Mouse (Mus musculus) embryonic facial prominence, embryonic 12.5 days (tissue): Measurements from ENCODE around the gene Krtap9-3. TPM values are rescaled to one million over a fixed set of nuclear protein-coding genes. Genes with fewer than 3 reads are reported as not detected.
"Not testable (repeated sequence)": the region's sequence is repeated elsewhere in the genome, so short reads cannot be mapped to it uniquely, and the experiment has no call there.

Experiments used
- ATAC-seq: fragments of 200-750 bp; cut with Nextera tagmentation; 2 replicates; pipeline ENCODE4 v1.8.0; 2017; ENCODE audit not compliant: insufficient number of reproducible peaks, insufficient read depth, low FRiP score, low TSS enrichment
- H3K27ac ChIP-seq: fragments of 300-500 bp; sonication (generic); 2 replicates; pipeline ENCODE4 v1.5.1; 2016; ENCODE audit warnings: mild to moderate bottlenecking
- H3K27me3 ChIP-seq: fragments of 300-500 bp; sonication (generic); 2 replicates; pipeline ENCODE4 v1.6.1; 2016; ENCODE audit warnings: mild to moderate bottlenecking, moderate library complexity
- H3K36me3 ChIP-seq: fragments of 300-500 bp; sonication (generic); 2 replicates; pipeline ENCODE4 v1.6.1; 2016; ENCODE audit warnings: mild to moderate bottlenecking
- H3K4me1 ChIP-seq: fragments of 300-500 bp; sonication (generic); 2 replicates; pipeline ENCODE4 v1.6.1; 2016
- H3K4me2 ChIP-seq: fragments of 300-500 bp; sonication (generic); replicated peaks from 2 replicates; pipeline ENCODE4 v1.6.1; 2016; ENCODE audit warnings: mild to moderate bottlenecking, moderate library complexity
- H3K4me3 ChIP-seq: fragments of 300-500 bp; sonication (generic); 2 replicates; pipeline ENCODE4 v1.5.1; 2016; ENCODE audit warnings: mild to moderate bottlenecking
- H3K9ac ChIP-seq: fragments of 300-500 bp; sonication (generic); 2 replicates; pipeline ENCODE4 v1.6.1; 2016; ENCODE audit warnings: mild to moderate bottlenecking, moderate library complexity
- H3K9me3 ChIP-seq: fragments of 300-500 bp; sonication (generic); 2 replicates; pipeline ENCODE4 v1.6.1; 2016; ENCODE audit warnings: mild to moderate bottlenecking, moderate library complexity
- WGBS: fragments of 180-500 bp; shearing (Covaris S2); methylation state at CpG from one replicate; pipeline ENCODE4 v1.1.7; 2016; 5-methylcytosine and 5-hydroxymethylcytosine counted together
- polyA plus RNA-seq: library from polyadenylated mRNA; unstranded; fragments of >200 nt; fragmentation: Nextera tagmentation; extraction: Ambion mirVana; gene quantifications from 2 replicates; pipeline ENCODE4 v1.2.1, GENCODE M21; 2016

Krtap9-3 gene
- polyA plus RNA-seq, 1 experiment from 2014 or later: not detected

DNA sequence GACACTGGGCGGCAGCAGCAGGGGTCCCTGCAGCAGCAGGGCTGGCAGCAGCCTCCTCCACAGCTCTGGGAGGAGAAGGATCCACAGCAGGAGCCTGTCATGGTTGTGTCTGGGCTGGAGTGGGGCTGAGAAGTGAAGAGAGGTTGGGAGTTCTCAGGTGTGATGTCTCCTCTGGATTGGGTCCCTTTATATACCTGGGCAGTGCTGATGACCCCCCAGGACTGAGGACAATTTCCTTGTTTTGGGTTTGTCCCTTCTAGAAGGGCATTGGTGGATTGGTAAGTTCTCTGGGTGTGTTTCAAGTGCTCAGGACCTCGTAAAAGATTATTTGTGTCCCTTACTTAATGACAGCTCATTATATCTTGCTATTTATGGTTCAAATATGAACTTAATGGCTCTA lies 12.2 kb upstream of the Krtap9-3 start, which contains the start of gene Gm11937:
TSS of gene Gm11937 (minus strand) at position 101 of the 400 bp plus-strand sequence.
- not testable (repeated sequence) for H3K4me1 ChIP-seq, H3K9me3 ChIP-seq, ATAC-seq, H3K4me3 ChIP-seq, H3K27me3 ChIP-seq, H3K27ac ChIP-seq, H3K36me3 ChIP-seq, H3K4me2 ChIP-seq, H3K9ac ChIP-seq
- WGBS: 74% methylated on average over 1 of the region's 2 CpGs

DNA sequence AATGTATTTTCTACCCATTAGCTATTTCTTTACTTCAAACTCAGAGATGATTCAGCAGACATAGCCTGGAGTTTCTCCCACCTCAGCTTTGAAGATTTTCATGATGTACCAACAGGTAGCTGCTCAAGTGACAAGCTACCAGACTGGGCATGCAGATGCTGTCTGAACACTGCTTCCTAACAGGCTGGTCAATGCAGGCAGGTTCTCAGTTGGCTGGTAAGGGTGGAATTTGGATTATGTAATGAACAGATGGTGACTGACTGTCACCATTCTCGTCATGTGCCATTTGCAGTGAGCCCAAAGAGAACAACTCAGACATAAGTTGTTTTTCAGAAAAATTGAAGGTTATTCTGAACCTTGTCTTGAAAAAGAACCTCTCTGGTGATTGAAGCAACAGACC lies 11.2 kb upstream of the Krtap9-3 start:
- WGBS: 68% methylated on average over 1 of the region's 1 CpGs
- H3K27ac ChIP-seq: no peak overlapping the region
- no peak overlapping the region for H3K4me3 ChIP-seq
- H3K9ac ChIP-seq: no peak overlapping the region
- H3K4me2 ChIP-seq: no peak overlapping the region
- no peaks in the 10 kb centered on the region for H3K9me3 ChIP-seq
- H3K36me3 ChIP-seq: no peaks in the 10 kb centered on the region
- no peaks in the 10 kb centered on the region for H3K27me3 ChIP-seq
- no peak for ATAC-seq
- no peaks in the 10 kb centered on the region for H3K4me1 ChIP-seq

DNA sequence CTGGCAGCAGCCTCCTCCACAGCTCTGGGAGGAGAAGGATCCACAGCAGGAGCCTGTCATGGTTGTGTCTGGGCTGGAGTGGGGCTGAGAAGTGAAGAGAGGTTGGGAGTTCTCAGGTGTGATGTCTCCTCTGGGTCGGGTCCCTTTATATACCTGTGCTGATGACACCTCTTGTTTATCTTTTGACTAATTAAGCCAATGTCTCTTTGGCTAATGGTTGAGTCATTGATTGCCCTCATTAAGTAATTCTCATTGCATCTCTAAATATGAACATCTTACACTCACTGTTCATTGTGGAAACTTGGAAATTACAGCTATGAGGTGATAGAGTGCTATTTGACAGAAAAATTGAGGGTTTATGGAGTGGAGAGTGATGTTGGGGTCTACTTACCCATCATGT lies 5.3 kb upstream of the Krtap9-3 start, which contains the start of gene Gm11938:
TSS of gene Gm11938 (minus strand) at position 101 of the 400 bp plus-strand sequence.
- H3K27me3 ChIP-seq, H3K9ac ChIP-seq, H3K4me3 ChIP-seq, H3K9me3 ChIP-seq, H3K4me2 ChIP-seq, H3K27ac ChIP-seq, H3K36me3 ChIP-seq, H3K4me1 ChIP-seq, ATAC-seq: not testable (repeated sequence)
- 88% methylated on average over 1 of the region's 1 CpGs for WGBS

DNA sequence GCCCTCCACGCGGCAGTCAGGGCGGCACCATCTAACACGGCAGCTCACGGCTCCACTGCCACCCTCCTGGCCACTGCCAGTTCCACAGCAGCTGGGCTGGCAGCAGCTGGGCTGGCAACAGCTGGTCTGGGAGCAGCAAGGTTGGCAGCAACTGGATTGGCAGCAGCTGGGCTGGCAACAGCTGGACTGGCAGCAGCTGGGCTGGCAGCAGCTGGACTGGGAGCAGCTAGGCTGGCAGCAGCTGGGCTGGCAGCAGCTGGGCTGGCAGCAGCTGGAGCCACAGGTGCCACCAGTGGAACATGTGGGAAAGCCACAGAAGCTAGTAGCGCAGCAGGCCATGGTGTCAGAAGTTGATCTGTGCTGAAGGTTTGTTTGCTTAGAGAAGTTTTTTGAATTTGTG lies 6.9 kb downstream of the Krtap9-3 start, which contains the start of gene Krtap1-3:
TSS of gene Krtap1-3 (minus strand) at position 359 of the 400 bp plus-strand sequence.
- ATAC-seq: no peak

DNA sequence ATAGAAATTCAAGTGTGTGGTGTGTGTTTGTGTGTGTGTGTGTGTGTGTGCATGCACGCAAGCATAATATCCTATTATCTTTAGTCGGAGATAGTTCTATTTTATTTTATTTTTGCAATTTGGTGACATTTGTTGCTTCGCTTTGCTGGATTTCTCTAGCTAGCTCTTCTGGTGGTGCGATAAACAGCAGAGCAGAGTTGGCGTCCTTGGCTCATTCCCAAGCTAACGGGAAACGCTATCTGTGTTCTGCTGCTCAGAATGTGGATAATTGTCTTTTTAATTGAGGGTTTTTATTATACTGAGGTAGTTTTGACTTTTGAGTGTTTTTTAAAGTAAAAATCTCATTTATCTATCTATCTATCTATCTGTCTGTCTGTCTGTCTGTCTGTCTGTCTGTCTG lies 12.8 kb downstream of the Krtap9-3 start:
- Histone ChIP-seq H3K36me3 (no peaks in the 10 kb centered on the region), H3K4me2 (no peak overlapping the region), H3K27me3 (no peaks in the 10 kb centered on the region), H3K27ac (no peak overlapping the region), H3K9ac (no peak overlapping the region), H3K4me1 (no peaks in the 10 kb centered on the region), H3K9me3 (no peaks in the 10 kb centered on the region), H3K4me3 (no peak overlapping the region)
- WGBS: 90% methylated on average over 7 of the region's 7 CpGs
- no peak for ATAC-seq

More for the DNA sequence above, 6.9 kb downstream of the Krtap9-3 start, which contains the start of gene Krtap1-3:
- 85% methylated on average over 6 of the region's 6 CpGs for WGBS
- no peak within 1 kb of the TSS for H3K4me3 ChIP-seq
- H3K27ac ChIP-seq: no peak within 1 kb of the TSS
- H3K9me3 ChIP-seq: no peaks in the 10 kb centered on the region
- no peak within 1 kb of the TSS for H3K9ac ChIP-seq
- H3K4me2 ChIP-seq: no peak within 1 kb of the TSS
- H3K36me3 ChIP-seq: no peaks in the 10 kb centered on the region
- 0 out of 2 replicates have a peak, but pooled peaks cover 3% of the 10 kb centered on the region for H3K27me3 ChIP-seq
- H3K4me1 ChIP-seq: no peaks in the 10 kb centered on the region

DNA sequence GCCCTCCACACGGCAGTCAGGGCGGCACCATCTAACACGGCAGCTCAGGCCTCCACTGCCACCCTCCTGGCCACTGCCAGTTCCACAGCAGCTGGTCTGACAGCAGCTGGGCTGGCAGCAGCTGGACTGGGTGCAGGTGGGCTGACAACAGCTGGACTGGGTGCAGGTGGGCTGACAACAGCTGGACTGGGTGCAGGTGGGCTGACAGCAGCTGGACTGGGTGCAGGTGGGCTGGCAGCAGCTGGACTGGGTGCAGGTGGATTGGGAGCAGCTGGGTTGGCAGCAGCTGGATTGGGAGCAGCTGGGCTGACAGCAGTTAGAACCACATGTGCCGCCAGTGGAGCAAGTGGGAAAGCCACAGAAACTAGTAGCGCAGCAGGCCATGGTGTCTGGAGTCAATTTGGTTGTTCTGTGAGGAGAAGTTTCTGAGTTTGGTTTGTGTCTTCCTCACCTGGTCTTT lies 14.6 kb downstream of the Krtap9-3 start, which contains the start of gene Krtap1-4:
TSS of gene Krtap1-4 (minus strand) at position 410 of the 460 bp plus-strand sequence.
- Histone ChIP-seq H3K4me2 (no peak within 1 kb of the TSS), H3K4me1 (no peaks in the 10 kb centered on the region), H3K27me3 (no peaks in the 10 kb centered on the region), H3K9me3 (no peaks in the 10 kb centered on the region), H3K27ac (no peak within 1 kb of the TSS), H3K4me3 (no peak within 1 kb of the TSS), H3K36me3 (no peaks in the 10 kb centered on the region), H3K9ac (no peak within 1 kb of the TSS)
- no peak for ATAC-seq
- WGBS: 72% methylated on average over 5 of the region's 5 CpGs

DNA sequence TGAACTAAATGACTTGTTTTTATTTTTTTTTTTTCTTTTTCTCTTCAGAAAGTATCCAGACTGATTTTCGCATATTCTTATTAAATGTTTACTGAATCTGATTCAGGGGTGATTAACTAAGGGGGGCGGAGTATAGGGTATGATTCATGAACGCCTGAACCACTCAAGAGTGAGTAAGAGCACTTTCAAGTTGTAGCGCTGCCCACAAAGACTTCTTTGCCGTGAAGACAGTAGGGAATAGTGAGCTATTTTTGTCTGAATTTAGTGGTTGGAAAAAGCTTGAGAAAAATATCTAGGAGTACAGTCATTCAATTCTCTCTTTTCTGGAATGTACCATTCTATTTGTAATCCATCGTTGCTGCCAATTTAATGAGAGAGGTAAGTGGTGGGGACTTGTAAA lies 16.3 kb downstream of the Krtap9-3 start:
- H3K4me3 ChIP-seq: no peak overlapping the region
- H3K4me2 ChIP-seq: no peak overlapping the region
- H3K9me3 ChIP-seq: no peaks in the 10 kb centered on the region
- no peaks in the 10 kb centered on the region for H3K4me1 ChIP-seq
- H3K36me3 ChIP-seq: no peaks in the 10 kb centered on the region
- WGBS: 88% methylated on average over 6 of the region's 6 CpGs
- no peak overlapping the region for H3K27ac ChIP-seq
- no peak for ATAC-seq
- H3K27me3 ChIP-seq: no peaks in the 10 kb centered on the region
- H3K9ac ChIP-seq: no peak overlapping the region

DNA sequence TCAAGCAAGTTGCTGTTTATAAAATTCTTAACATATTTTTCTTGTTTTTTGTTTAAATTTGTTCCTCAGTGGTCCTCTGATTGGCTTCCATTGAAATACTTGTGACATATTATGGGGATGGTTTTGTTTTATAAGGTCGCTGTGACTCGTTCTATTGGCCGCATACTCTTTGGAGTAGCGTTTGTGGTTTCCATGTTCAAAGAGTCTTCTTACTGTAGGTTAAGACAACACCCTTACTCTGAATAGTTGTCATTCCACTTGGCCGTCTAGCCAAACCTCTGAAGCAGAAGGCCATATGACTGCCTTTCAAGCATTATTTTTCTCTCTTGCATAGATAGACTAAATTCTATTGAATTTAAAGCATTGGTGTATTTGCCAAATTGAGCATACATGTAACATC lies 16.9 kb downstream of the Krtap9-3 start:
- WGBS: 86% methylated on average over 5 of the region's 5 CpGs

DNA sequence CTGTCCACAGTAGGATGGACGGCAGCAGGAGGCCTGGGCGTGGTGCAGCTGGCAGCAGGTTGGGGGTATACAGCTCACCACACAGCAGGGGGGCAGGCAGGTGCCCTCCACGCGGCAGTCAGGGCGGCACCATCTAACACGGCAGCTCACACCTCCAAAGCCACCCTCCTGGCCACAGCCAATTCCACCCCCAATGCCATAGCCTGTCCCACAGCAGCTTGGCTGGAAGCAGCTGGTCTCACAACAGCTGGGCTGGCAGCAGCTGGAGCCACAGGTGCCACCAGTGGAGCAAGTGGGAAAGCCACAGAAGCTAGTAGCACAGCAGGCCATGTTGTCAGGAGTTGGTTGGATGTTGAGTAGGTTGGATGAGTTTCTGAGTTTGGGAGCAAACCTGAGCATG lies 17.3 kb downstream of the Krtap9-3 start, which contains the start of gene Krtap1-5:
TSS of gene Krtap1-5 (minus strand) at position 381 of the 400 bp plus-strand sequence.
- Histone ChIP-seq H3K9ac (no peak within 1 kb of the TSS), H3K27me3 (no peaks in the 10 kb centered on the region), H3K9me3 (no peaks in the 10 kb centered on the region), H3K36me3 (no peaks in the 10 kb centered on the region), H3K27ac (no peak within 1 kb of the TSS), H3K4me3 (no peak within 1 kb of the TSS), H3K4me1 (no peaks in the 10 kb centered on the region), H3K4me2 (no peak within 1 kb of the TSS)
- 74% methylated on average over 6 of the region's 6 CpGs for WGBS
- no peak for ATAC-seq

More for the DNA sequence above, 16.9 kb downstream of the Krtap9-3 start:
- no peaks in the 10 kb centered on the region for H3K27me3 ChIP-seq
- no peak overlapping the region for H3K27ac ChIP-seq
- no peaks in the 10 kb centered on the region for H3K9me3 ChIP-seq
- ATAC-seq: no peak
- no peak overlapping the region for H3K4me3 ChIP-seq
- H3K9ac ChIP-seq: no peak overlapping the region
- H3K4me1 ChIP-seq: no peaks in the 10 kb centered on the region
- H3K4me2 ChIP-seq: no peak overlapping the region
- H3K36me3 ChIP-seq: no peaks in the 10 kb centered on the region

DNA sequence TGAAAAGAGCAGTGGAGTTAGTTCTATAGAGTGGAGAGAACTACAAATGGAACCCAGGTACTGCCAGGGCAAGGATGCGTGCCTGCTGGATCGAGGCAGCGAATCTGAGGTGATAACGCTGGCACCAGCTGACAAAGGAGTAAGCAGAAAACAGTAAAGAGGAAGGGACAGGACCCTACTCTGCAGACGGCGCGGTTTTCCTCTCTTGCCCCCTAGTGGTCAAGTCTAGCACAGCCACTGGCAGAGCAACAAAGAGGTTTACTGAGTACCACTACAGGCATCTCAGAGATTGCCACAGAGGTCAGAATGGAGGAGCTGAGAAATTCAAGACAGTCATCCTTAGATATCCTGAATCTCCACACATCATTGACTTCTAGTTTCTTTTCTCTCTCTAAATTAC lies 23.8 kb downstream of the Krtap9-3 start:
- no peak for ATAC-seq
- peak overlapping the region; percentile 35 for H3K4me2 ChIP-seq
- no peak overlapping the region for H3K27ac ChIP-seq
- H3K4me3 ChIP-seq: no peak overlapping the region
- WGBS: 3% methylated on average over 7 of the region's 7 CpGs
- no peaks in the 10 kb centered on the region for H3K9me3 ChIP-seq
- no peaks in the 10 kb centered on the region for H3K27me3 ChIP-seq
- no peaks in the 10 kb centered on the region for H3K36me3 ChIP-seq
- no peaks in the 10 kb centered on the region for H3K4me1 ChIP-seq
- no peak overlapping the region for H3K9ac ChIP-seq

DNA sequence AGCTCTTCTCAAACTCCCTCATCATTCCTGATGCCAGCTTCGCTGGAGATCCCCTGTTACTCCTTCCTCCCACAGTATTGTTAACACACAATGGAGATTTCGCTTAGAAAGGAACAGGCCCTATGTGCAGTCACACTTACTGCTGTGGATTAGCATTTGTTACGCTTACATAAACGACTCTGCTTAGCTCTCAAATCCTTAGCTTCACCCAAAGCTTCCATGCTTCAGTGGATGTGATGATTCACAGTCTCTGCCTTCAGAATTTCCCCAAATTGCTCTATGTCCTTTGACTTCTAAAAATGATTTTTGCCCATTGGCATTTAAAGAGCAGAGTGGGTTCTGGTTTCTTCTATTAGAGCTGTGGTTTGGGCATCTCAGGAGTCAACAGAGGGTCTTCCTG lies 24.7 kb downstream of the Krtap9-3 start:
- Histone ChIP-seq H3K9ac (no peak overlapping the region), H3K27me3 (no peaks in the 10 kb centered on the region), H3K4me3 (no peak overlapping the region), H3K4me2 (no peak overlapping the region), H3K9me3 (no peaks in the 10 kb centered on the region), H3K27ac (no peak overlapping the region), H3K4me1 (no peaks in the 10 kb centered on the region), H3K36me3 (no peaks in the 10 kb centered on the region)
- 66% methylated on average over 4 of the region's 4 CpGs for WGBS
- no peak for ATAC-seq

DNA sequence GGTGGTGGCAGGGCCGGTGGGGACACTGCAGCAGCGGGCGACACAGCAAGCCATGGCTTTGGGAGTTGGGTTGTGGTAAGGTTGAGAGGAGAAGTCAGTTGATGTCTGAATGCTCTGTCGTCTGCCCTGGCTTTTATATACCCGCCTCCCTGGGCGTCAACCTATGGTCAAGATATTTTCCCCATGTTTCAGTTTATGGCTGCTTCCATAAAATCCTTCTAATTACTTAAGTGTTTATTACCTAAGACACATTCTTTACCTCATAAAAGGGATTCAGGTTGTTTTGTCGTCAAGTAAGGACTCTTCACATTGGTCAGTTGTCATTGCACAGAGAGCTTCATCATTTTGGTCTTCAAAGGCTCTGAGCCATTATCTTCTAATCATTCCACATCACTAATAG lies 31.4 kb downstream of the Krtap9-3 start, which contains the start of gene Krtap3-1:
TSS of gene Krtap3-1 (minus strand) at position 101 of the 400 bp plus-strand sequence.
- Histone ChIP-seq H3K9me3 (no peaks in the 10 kb centered on the region), H3K4me3 (no peak within 1 kb of the TSS), H3K4me2 (no peak within 1 kb of the TSS), H3K27ac (no peak within 1 kb of the TSS), H3K9ac (no peak within 1 kb of the TSS), H3K27me3 (no peaks in the 10 kb centered on the region), H3K4me1 (no peaks in the 10 kb centered on the region), H3K36me3 (no peaks in the 10 kb centered on the region)
- no peak for ATAC-seq
- WGBS: 87% methylated on average over 7 of the region's 7 CpGs
